Mouse (Mus musculus) E14TG2a.4 (cell line): ENCODE results near the gene Gm20683.

Source experiments
- CTCF ChIP-seq: conservative IDR thresholded peaks from 2 replicates; pipeline ENCODE4 v1.5.1; 2014; ENCODE audit warnings: low read length
- NANOG ChIP-seq: IDR thresholded peaks from 2 replicates; pipeline ENCODE4 v1.6.1; 2014; ENCODE audit warnings: borderline replicate concordance, low read length, mixed read lengths
- POU5F1 ChIP-seq: IDR thresholded peaks from 2 replicates; pipeline ENCODE4 v1.6.1; 2014; ENCODE audit warnings: low read length, borderline replicate concordance

GRCm38 (mm10) chr17:25833961-25834594 is 7.5 kb downstream of the Gm20683 start:
- no peak for TF ChIP-seq CTCF
- no peak for TF ChIP-seq NANOG
- no peak for TF ChIP-seq POU5F1
